Mouse (Mus musculus) embryonic facial prominence, embryonic 15.5 days (tissue): ENCODE data around the gene Slc9b1. TPM values are rescaled to one million over a fixed set of nuclear protein-coding genes. Genes with fewer than 3 reads are reported as not detected.

Experiments used
- ATAC-seq: fragments of 200-750 bp; cut with Nextera tagmentation; 2 replicates; pipeline ENCODE4 v1.8.0; 2017; ENCODE audit warnings: low read depth, moderate TSS enrichment; ENCODE audit not compliant: insufficient number of reproducible peaks, low FRiP score, low TSS enrichment
- H3K27ac ChIP-seq: fragments of 300-500 bp; sonication (generic); replicated peaks from 2 replicates; pipeline ENCODE4 v1.5.1; 2015; ENCODE audit warnings: mild to moderate bottlenecking, inconsistent platforms
- H3K27me3 ChIP-seq: fragments of 300-500 bp; sonication (generic); 2 replicates; pipeline ENCODE4 v1.6.1; 2015; ENCODE audit warnings: inconsistent platforms
- H3K36me3 ChIP-seq: fragments of 300-500 bp; sonication (generic); 2 replicates; pipeline ENCODE4 v1.6.1; 2015; ENCODE audit warnings: mild to moderate bottlenecking, inconsistent platforms
- H3K4me1 ChIP-seq: fragments of 300-500 bp; sonication (generic); 2 replicates; pipeline ENCODE4 v1.6.1; 2015; ENCODE audit warnings: inconsistent platforms
- H3K4me2 ChIP-seq: fragments of 300-500 bp; sonication (generic); replicated peaks from 2 replicates; pipeline ENCODE4 v1.6.1; 2015; ENCODE audit warnings: mild to moderate bottlenecking, inconsistent platforms
- H3K4me3 ChIP-seq: fragments of 300-500 bp; sonication (generic); replicated peaks from 2 replicates; pipeline ENCODE4 v1.5.1; 2015; ENCODE audit warnings: mild to moderate bottlenecking, inconsistent platforms
- H3K9ac ChIP-seq: fragments of 300-500 bp; sonication (generic); 2 replicates; pipeline ENCODE4 v1.6.1; 2015; ENCODE audit warnings: inconsistent platforms
- H3K9me3 ChIP-seq: fragments of 300-500 bp; sonication (generic); replicated peaks from 2 replicates; pipeline ENCODE4 v1.6.1; 2016; ENCODE audit warnings: inconsistent platforms
- WGBS: fragments of 180-500 bp; shearing (Covaris S2); methylation state at CpG from one replicate; pipeline ENCODE4 v1.1.7; 2015; 5-methylcytosine and 5-hydroxymethylcytosine counted together
- polyA plus RNA-seq: library from polyadenylated mRNA; unstranded; fragments of >200 nt; fragmentation: Nextera tagmentation; extraction: Ambion mirVana; gene quantifications from 2 replicates; pipeline ENCODE4 v1.2.1, GENCODE M21; 2015

Gene Slc9b1
- 0.24 TPM in 1 of 2 replicates, not detected in the other for polyA plus RNA-seq

GRCm38 (mm10) chr3:135347739-135348264 lies at the start of gene Slc9b1:
TSS of gene Slc9b1 (plus strand) at chr3:135348029.
- Histone ChIP-seq H3K9me3 (no peaks in the 10 kb centered on the region), H3K9ac (no peak within 1 kb of the TSS), H3K4me1 (no peaks in the 10 kb centered on the region), H3K4me2 (no peak within 1 kb of the TSS), H3K27me3 (no peaks in the 10 kb centered on the region), H3K36me3 (no peaks in the 10 kb centered on the region), H3K27ac (no peak within 1 kb of the TSS), H3K4me3 (no peak within 1 kb of the TSS)
- 78% methylated on average over 14 of the region's 14 CpGs for WGBS
- no peak for ATAC-seq

- WGBS: 68% methylated on average over 3 of the region's 3 CpGs
- no peak overlapping the region for H3K4me3 ChIP-seq
- H3K36me3 ChIP-seq: no peaks in the 10 kb centered on the region
- H3K9me3 ChIP-seq: no peaks in the 10 kb centered on the region
- H3K4me1 ChIP-seq: peaks cover 14% of the 10 kb centered on the region; the same call in 1 of the 2 replicates
- H3K27me3 ChIP-seq: peaks cover 5% of the 10 kb centered on the region; the same call in 1 of the 2 replicates
- ATAC-seq: no peak
- no peak overlapping the region for H3K9ac ChIP-seq
- no peak overlapping the region for H3K27ac ChIP-seq
- no peak overlapping the region for H3K4me2 ChIP-seq
Observed at GRCm38 (mm10) chr3:135298560-135298959, 49.3 kb upstream of the Slc9b1 start.

- Histone ChIP-seq H3K9me3 (no peaks in the 10 kb centered on the region), H3K36me3 (no peaks in the 10 kb centered on the region), H3K4me3 (no peak overlapping the region), H3K27ac (no peak overlapping the region), H3K9ac (no peak overlapping the region), H3K4me1 (0 out of 2 replicates have a peak, but pooled peaks cover 1% of the 10 kb centered on the region), H3K4me2 (no peak overlapping the region), H3K27me3 (peaks cover 5% of the 10 kb centered on the region; the same call in 1 of the 2 replicates)
- WGBS: 76% methylated on average over 6 of the region's 6 CpGs
- no peak for ATAC-seq
Observed at GRCm38 (mm10) chr3:135300081-135300480, 47.7 kb upstream of the Slc9b1 start.

- no peak overlapping the region for H3K27ac ChIP-seq
- no peaks in the 10 kb centered on the region for H3K36me3 ChIP-seq
- no peak for ATAC-seq
- WGBS: 48% methylated on average over 6 of the region's 6 CpGs
- H3K4me2 ChIP-seq: no peak overlapping the region
- no peaks in the 10 kb centered on the region for H3K9me3 ChIP-seq
- H3K4me1 ChIP-seq: no peaks in the 10 kb centered on the region
- peaks cover 16% of the 10 kb centered on the region for H3K27me3 ChIP-seq
- H3K9ac ChIP-seq: no peak overlapping the region
- H3K4me3 ChIP-seq: no peak overlapping the region
Observed at GRCm38 (mm10) chr3:135304060-135304459, 43.8 kb upstream of the Slc9b1 start.

- WGBS: 31% methylated on average over 9 of the region's 9 CpGs
- no peaks in the 10 kb centered on the region for H3K36me3 ChIP-seq
- no peak overlapping the region for H3K9ac ChIP-seq
- no peak for ATAC-seq
- peaks cover 16% of the 10 kb centered on the region for H3K27me3 ChIP-seq
- H3K9me3 ChIP-seq: no peaks in the 10 kb centered on the region
- no peak overlapping the region for H3K4me3 ChIP-seq
- no peak overlapping the region for H3K27ac ChIP-seq
- H3K4me1 ChIP-seq: no peaks in the 10 kb centered on the region
- no peak overlapping the region for H3K4me2 ChIP-seq
Observed at GRCm38 (mm10) chr3:135304566-135304965, 43.3 kb upstream of the Slc9b1 start.

- WGBS: 7% methylated on average over 27 of the region's 28 CpGs
- no peak within 1 kb of the TSS for H3K9ac ChIP-seq
Observed at GRCm38 (mm10) chr3:135307411-135308259, 40.2 kb upstream of the Slc9b1 start, which contains the start of gene Slc9b2. TSS of gene Slc9b2 (plus strand) at chr3:135307700.

GRCm38 (mm10) chr3:135312916-135313491 lies 34.8 kb upstream of the Slc9b1 start:
- ATAC-seq: no peak
- 16% methylated on average over 2 of the region's 2 CpGs for WGBS
- no peaks in the 10 kb centered on the region; the same call in 1 of the 2 replicates for H3K27me3 ChIP-seq
- H3K4me1 ChIP-seq: peaks cover 4% of the 10 kb centered on the region; the same call in 1 of the 2 replicates
- H3K9ac ChIP-seq: no peak overlapping the region
- no peak overlapping the region for H3K4me2 ChIP-seq
- H3K27ac ChIP-seq: no peak overlapping the region
- H3K4me3 ChIP-seq: no peak overlapping the region
- H3K36me3 ChIP-seq: no peaks in the 10 kb centered on the region
- H3K9me3 ChIP-seq: no peaks in the 10 kb centered on the region

More at GRCm38 (mm10) chr3:135307411-135308259, 40.2 kb upstream of the Slc9b1 start, which contains the start of gene Slc9b2:
- H3K27me3 ChIP-seq: peaks cover 13% of the 10 kb centered on the region
- peak within 1 kb of the TSS; percentile 63 for H3K4me2 ChIP-seq
- ATAC-seq: peak; percentile 80
- H3K9me3 ChIP-seq: no peaks in the 10 kb centered on the region
- peak within 1 kb of the TSS; percentile 35 for H3K4me3 ChIP-seq
- no peak within 1 kb of the TSS for H3K27ac ChIP-seq
- H3K36me3 ChIP-seq: no peaks in the 10 kb centered on the region
- H3K4me1 ChIP-seq: no peaks in the 10 kb centered on the region

- Histone ChIP-seq H3K36me3 (no peaks in the 10 kb centered on the region), H3K4me2 (no peak overlapping the region), H3K4me1 (peaks cover 4% of the 10 kb centered on the region; the same call in 1 of the 2 replicates), H3K9me3 (no peaks in the 10 kb centered on the region), H3K27me3 (no peaks in the 10 kb centered on the region), H3K27ac (no peak overlapping the region), H3K4me3 (no peak overlapping the region), H3K9ac (no peak overlapping the region)
- ATAC-seq: no peak
- WGBS: 80% methylated on average over 2 of the region's 2 CpGs
Observed at GRCm38 (mm10) chr3:135313727-135314126, 34.1 kb upstream of the Slc9b1 start.

- Histone ChIP-seq H3K4me3 (no peak overlapping the region), H3K36me3 (no peaks in the 10 kb centered on the region), H3K4me1 (peaks cover 4% of the 10 kb centered on the region; the same call in 1 of the 2 replicates), H3K27me3 (no peaks in the 10 kb centered on the region), H3K9me3 (no peaks in the 10 kb centered on the region), H3K4me2 (no peak overlapping the region), H3K9ac (no peak overlapping the region), H3K27ac (no peak overlapping the region)
- no peak for ATAC-seq
- WGBS: 48% methylated on average over 2 of the region's 2 CpGs
Observed at GRCm38 (mm10) chr3:135314811-135315210, 33.0 kb upstream of the Slc9b1 start.

GRCm38 (mm10) chr3:135315720-135316425 lies 32.0 kb upstream of the Slc9b1 start:
- H3K4me1 ChIP-seq: peaks cover 4% of the 10 kb centered on the region; the same call in 1 of the 2 replicates
- H3K4me2 ChIP-seq: no peak overlapping the region
- H3K27ac ChIP-seq: no peak overlapping the region
- H3K27me3 ChIP-seq: no peaks in the 10 kb centered on the region
- ATAC-seq: no peak
- H3K9me3 ChIP-seq: no peaks in the 10 kb centered on the region
- no peaks in the 10 kb centered on the region for H3K36me3 ChIP-seq
- H3K4me3 ChIP-seq: no peak overlapping the region
- 80% methylated on average over 9 of the region's 9 CpGs for WGBS
- no peak overlapping the region for H3K9ac ChIP-seq

GRCm38 (mm10) chr3:135318331-135318730 lies 29.5 kb upstream of the Slc9b1 start:
- Histone ChIP-seq H3K4me2 (no peak overlapping the region), H3K9ac (no peak overlapping the region), H3K9me3 (no peaks in the 10 kb centered on the region), H3K27me3 (no peaks in the 10 kb centered on the region), H3K4me1 (peaks cover 4% of the 10 kb centered on the region; the same call in 1 of the 2 replicates), H3K36me3 (no peaks in the 10 kb centered on the region), H3K4me3 (no peak overlapping the region), H3K27ac (no peak overlapping the region)
- WGBS: 85% methylated on average over 11 of the region's 11 CpGs
- no peak for ATAC-seq
